Mouse (Mus musculus) thymus, postnatal 14 days (tissue): ENCODE data around the gene Palld.

Experiments used
- DNase-seq: peaks from one replicate; pipeline ENCODE4 v3.0.0; 2021

The Palld gene

GRCm38 (mm10) chr8:61902521-61902920 lies at the start of gene Palld:
Gene Palld (minus strand): TSS chr8:61902690.
- DNase-seq, result no peak

DNA sequence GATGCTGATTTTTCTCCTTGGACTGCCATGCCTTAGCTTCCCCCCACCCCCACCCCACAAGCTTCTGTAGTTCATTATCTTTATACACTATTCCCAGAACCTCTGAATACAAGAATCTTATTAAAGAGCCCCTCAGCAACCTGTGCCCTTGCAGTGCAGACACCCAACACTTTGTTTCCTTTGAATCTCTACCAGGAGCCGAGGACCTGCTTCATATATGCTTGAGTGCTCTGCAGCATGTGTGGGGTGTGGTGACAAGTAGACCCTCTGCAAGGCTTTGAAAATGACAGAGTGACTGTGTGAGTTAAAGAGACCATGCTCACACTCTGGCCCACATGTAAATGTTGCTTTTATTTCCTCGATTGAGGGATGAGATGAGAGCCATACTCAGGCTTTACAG lies 35.1 kb upstream of the Palld start:
- DNase-seq, result no peak

DNA sequence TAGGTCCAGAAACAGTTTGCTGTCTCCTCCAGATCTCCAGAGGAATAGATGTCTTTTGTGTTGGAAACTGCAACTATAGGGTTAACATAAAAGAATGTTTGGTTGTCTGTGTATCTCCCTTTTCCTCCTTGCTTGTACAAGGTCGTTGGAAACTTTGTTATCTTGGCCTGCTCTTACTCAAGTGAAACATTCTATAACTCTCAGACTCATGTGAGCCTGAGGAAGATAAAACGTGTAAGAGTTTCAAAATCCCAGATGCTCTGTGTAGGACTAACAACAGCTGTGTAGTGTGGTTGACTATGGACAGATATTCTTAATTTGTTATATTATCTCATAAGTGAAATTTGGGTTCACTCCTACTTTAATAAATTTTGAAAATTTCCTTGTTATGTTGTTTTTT lies 30.8 kb upstream of the Palld start:
- DNase-seq, result no peak

DNA sequence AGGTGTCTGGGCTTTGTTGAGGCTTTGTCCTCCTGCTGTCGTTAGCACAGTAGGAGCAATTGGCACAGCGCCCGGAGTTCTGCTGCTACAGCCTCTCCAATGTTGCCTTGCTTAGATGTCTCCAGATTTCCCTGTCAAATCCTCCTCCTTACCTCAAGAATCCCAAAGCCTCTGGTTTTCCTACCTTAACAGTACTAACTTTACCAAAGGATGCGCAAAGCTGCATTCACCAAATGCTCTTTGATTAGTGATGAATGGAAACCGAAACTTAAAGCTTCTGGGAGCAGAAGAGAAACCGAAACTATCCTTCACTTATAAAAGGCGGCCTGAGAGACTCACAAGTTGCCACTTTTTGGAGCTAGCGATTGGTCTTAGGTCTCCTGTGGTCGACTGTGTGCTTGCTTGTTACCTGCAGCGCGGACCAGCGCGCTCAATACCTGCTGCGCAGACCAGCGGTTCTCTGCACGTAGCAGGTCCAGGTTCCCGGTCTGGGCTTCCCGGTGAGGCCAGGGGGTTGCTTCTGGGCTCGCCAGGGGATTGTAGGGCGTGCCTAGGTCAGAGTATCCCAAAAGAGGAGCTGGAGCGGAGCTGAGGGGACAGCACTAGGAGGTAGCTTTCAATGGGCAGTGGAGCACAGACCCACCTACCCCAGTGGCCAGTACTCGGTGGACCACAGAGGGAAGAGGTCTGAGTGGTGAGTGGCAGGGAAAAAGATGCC lies 25.4 kb upstream of the Palld start, which contains the start of gene Ddx60:
Gene Ddx60, plus strand, starts transcription at position 311 of the 718 bp plus-strand sequence.
- peak; percentile 34 for DNase-seq

GRCm38 (mm10) chr8:61924518-61924917 lies 22.0 kb upstream of the Palld start:
- DNase-seq, result no peak

DNA sequence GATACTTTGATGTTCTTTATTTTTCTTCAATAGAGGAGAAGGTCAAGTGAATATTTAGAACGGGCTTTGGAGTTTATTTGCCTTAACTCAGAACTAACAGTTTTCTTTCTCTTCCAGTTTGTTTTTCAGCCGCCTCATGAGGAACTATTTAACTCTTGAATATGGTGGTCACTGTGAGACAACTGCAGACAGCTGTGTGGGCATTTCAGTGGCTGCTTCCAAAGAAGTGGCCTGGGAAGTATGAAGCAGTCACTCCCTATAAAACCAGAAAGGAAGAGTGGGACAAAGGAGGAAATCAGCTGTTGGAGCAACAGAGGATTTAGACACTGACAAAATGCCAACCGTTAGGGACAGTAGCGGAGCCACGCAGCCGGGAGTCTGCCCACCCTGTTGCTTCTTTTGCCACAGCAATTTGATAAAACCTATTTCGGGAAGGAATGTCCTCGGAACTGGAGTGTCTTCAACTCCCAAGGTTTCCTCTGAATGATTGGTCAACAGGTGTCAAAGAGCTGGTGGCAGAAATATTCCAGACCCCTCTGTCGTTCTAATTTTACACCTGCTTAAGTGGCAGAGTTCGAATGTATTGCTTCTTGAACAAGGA lies 19.1 kb upstream of the Palld start:
- DNase-seq, result no peak

GRCm38 (mm10) chr8:61920389-61920788 lies 17.9 kb upstream of the Palld start:
- no peak for DNase-seq

- DNase-seq, result no peak
Observed at GRCm38 (mm10) chr8:61919145-61919788, 16.8 kb upstream of the Palld start.

GRCm38 (mm10) chr8:61917287-61917686 lies 14.8 kb upstream of the Palld start:
- DNase-seq, result no peak

GRCm38 (mm10) chr8:61913957-61914356 lies 11.5 kb upstream of the Palld start:
- DNase-seq, result no peak

DNA sequence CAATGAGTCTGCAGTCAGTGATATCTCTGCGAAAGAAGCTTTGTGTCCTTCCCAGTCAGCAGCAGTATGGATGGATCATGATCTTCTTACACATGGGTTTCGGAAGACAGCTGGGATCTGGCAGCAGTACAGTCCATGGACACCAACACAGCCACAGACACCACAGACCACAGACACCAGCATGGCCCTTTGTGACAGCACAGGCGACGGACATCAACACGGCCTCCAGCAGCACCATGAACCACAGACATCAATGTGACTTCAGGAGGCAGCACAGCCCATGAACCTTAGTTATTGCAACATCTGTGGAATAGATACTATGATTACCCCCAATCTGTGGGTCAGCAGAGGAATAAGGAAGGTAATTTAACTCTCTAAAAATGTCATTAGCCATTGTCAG lies 10.3 kb upstream of the Palld start:
- DNase-seq, result no peak

DNA sequence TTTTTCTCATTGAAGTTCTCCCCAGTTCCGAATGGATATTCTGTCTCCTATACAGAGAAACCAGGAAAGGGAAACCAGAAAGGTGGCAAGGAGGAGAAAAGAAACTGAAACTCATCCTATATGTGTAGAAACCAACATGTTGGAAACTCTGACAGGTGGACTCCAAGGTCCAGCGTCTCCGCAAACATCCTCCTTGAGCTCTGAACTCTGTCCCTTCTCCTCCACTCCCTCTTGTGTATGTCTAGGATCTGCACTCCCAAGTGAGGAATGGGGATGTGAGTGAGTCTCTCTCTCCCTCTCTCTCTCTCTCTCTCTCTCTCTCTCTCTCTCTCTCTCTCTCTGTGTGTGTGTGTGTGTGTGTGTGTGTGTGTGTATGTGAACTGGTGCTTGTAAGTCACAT lies 6.8 kb upstream of the Palld start:
- no peak for DNase-seq

DNA sequence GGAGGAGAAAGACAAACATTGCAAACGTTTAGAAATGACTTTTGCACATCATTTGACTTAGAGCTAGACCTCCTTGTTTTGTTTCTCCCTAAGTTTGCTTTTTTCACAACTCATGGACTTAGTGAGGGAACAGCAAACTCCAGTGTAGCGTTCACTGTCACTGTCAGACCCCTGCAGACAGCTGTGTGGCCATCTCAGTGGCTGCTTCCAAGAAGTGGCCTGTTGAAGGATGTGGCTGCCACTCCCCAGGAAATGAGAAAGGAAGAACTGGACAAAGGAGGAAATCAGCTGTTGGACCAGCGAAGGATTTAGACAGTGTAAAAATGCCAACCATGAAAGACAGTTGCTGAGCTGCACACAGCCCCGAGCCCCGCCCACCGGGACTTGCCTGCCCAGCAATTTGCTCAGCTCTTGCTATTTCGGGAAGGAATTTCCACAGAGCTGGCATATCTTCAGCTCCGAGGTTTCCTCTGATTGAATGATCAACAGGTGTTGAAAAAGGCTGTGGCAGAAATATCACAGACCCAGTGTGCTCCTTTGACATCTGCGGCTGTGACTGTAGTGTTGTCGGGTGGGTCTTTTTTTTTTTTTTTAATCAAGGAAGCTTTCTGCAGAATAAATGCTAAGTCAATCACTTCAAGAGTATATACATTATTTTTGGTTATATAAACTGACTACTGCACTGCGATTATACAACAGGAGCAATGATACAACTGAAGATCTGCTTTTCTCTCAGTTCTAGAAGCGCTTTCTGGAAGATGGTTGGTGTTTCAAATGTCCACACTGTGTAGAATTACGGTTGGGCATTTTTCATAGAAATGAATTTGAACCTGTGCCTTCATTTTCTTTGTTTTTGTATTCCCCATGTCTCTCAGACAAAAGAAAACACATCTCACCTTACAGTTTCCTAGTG lies 6.1 kb upstream of the Palld start:
- DNase-seq, result no peak

DNA sequence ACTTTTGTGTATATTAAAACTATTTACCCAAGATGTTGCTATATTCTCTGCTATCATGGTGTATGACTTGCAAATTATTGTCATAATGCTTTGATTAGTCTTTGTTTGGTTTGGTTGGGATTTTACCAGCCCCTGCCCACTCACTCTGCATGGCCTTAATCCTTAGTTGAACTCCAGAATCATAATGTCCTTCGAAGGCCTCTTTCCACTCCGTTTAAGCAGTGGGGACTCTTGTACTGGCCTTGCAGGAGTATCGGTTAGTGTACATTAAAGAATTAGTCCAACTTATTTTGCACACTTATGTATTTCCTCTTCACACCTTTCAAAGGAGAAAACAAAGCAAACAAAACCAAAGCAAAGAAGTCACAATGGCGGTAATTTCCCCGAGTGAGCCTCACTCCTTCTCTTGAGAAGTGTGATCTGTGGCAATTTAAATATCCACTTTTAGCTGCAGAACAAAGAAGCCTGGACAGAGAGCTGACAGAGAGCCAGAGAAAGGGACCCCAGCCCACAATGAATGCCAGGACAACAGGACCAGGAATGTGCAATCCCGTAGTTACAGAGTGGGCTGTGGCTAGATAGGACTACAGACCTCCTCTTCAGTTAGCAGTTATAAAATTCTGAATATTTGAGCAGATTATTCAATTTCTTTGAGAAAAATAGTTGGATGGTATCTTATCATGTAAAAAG lies 1.3 kb downstream of the Palld start:
- no peak for DNase-seq

DNA sequence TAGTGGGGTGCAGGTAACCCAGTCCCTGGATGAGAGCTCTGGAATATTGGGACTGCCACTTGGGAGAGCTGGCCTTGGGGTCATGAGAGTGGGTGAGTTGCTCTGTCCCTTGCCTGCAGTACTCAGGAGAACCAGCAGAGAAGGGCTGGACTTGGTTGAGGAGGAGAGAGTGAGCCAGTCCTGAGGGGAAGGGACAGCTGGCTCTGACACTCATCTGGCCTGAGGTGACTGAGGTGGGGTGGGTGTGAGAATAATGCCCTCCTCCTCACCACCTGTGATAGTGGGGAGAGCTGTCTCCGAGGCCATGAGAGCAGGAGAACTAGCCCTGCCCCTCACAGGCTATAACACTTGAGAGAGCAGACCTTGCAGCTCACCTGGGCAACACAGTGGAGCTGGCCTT lies 5.1 kb downstream of the Palld start:
- no peak for DNase-seq

DNA sequence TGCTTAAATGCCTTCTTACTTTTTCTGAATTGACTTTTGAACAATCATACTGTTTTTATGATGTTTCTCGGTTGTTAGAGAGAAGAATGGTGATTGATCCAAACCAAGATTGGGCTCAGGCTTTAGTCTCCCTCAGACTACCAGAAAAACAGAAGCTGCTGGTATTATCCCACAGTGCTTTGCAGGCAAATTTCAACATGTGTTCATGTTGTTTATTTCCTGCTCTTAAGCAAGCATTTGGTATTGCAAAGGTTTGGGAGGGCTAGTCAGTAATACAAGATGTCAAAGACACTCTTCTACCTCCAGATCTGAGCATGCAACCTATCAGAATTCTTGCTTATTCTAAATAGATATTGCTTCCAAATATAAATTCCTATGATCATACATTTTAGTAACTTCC lies 5.7 kb downstream of the Palld start:
- DNase-seq, result no peak

DNA sequence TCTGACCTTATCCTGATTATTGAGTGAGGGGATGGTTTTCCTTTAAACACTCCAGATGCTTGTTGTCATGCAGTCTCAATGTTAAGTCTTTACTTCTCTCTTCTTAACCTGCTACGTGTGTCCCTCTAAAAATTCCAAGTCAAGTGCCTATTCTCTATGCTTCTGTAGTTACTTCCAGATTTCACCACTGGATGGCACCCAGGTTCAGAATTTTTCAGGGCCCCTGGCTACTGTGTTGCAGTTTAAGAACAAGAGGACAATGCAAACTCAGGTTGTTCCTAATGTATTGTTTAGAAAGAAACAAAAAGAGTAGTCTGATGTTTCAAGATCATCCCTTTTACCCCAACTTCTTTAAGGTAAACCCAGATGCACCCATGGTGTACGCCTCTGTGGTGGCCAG lies 8.4 kb downstream of the Palld start:
- peak; percentile 8 for DNase-seq

- no peak for DNase-seq
Observed at GRCm38 (mm10) chr8:61877607-61878006, 24.9 kb downstream of the Palld start.

DNA sequence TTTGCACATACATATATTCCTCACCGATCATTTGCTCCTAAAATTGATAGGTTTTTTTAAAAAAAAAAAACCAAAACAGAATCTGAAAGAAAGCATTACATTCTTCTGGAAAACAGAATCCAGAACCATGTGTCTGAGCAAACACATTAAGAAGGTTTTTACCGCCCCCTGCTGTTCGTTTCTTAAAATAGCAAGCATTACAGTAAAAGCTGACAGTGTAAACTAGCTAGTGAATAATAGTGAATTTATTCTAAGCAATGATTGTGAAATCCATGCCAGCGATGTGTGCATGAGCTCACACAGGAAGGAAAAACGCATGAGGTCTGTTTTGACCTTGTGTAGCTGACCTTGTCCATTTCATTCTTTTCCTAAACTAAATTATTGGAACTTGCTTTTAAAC lies 27.2 kb downstream of the Palld start:
- peak; percentile 42 for DNase-seq

DNA sequence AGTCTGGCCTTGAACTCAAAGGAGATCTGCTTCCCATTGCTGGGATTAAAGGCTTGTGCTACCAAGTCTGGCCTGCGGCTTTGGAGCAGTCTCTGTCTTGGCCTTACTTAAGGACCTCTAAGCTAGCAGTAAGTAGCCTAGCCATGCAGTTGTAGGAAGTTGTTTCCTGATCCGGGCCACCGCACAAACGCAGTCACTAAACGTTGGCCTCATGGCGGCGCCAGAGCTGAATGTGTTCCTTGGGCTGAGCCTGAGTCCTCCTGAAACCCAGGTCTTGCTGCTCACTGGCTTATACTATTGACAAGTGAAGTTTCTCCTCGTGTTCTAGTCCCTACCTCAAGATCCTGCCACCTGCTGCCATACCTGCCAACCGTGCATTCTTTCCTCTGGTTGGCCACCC lies 28.5 kb downstream of the Palld start:
- DNase-seq, result no peak

DNA sequence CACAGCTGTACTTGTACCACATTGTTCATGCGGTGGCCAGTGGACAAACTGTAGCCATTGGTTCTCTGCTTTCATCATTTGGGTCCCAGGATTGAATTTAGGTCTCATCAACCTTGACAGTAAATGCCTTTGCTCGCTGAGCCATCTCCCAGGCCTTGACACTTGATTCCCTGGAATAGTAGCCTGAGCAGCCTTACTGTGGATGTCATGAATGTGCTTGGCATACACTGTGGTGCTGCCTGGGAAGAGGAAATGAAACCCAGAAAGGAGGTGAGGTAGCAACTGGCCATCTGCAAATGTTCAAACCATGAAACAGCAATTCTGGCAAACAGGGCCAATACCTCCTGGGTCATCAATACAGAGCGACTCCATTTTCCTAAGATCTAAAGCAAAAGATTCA lies 34.0 kb downstream of the Palld start:
- DNase-seq, result no peak

GRCm38 (mm10) chr8:61866920-61867319 lies 35.6 kb downstream of the Palld start:
- DNase-seq, result no peak

GRCm38 (mm10) chr8:61865365-61865764 lies 37.1 kb downstream of the Palld start:
- no peak for DNase-seq
